Mouse (Mus musculus): Measurements from ENCODE around the gene Mcm7. TPM values are rescaled to one million over a fixed set of nuclear protein-coding genes. Genes with fewer than 3 reads are reported as not detected.
A peak's percentile ranks its signal among the peaks of the same experiment; 100 is the strongest.

Gene Mcm7
- polyA plus RNA-seq, 1 experiment: 25.2 TPM

- Histone ChIP-seq H3K4me1 (ENCODE audit: control insufficient read depth, insufficient read depth, insufficient read length, low read length) (no peaks in the 10 kb centered on the region; the same call in 1 of the 2 replicates), H3K27me3 (ENCODE audit: control insufficient read depth, insufficient read depth, low read length) (no peaks in the 10 kb centered on the region), H3K36me3 (ENCODE audit: control insufficient read depth, insufficient read depth, low read length) (no peaks in the 10 kb centered on the region; the same call in 1 of the 2 replicates), H3K27ac (ENCODE audit: insufficient read depth, low read depth, low read length) (peak overlapping the region; percentile 92), H3K4me3 (ENCODE audit: low read depth, low read length) (peak overlapping the region; percentile 99)
- TF ChIP-seq CTCF (IDR thresholded peaks at IDR 0.05; ENCODE audit: extremely low read depth, insufficient read length, insufficient replicate concordance, low read depth, low read length) (no peak), POLR2A (IDR thresholded peaks at IDR 0.05; ENCODE audit: low read depth, low read length) (no peak)
- 2% methylated on average over 16 of the region's 16 CpGs for WGBS
Measured at GRCm38 (mm10) chr5:138117199-138118015, 54.8 kb downstream of the Mcm7 start.

GRCm38 (mm10) chr5:138116255-138117198, 55.7 kb downstream of the Mcm7 start, which contains the start of gene Zscan21:
Zscan21 (plus strand) TSS chr5:138116903.
- Histone ChIP-seq H3K36me3 (ENCODE audit: control insufficient read depth, insufficient read depth, low read length) (no peaks in the 10 kb centered on the region; the same call in 1 of the 2 replicates), H3K27ac (ENCODE audit: insufficient read depth, low read depth, low read length) (peak within 1 kb of the TSS; percentile 92), H3K27me3 (ENCODE audit: control insufficient read depth, insufficient read depth, low read length) (no peaks in the 10 kb centered on the region), H3K4me1 (ENCODE audit: control insufficient read depth, insufficient read depth, insufficient read length, low read length) (no peaks in the 10 kb centered on the region; the same call in 1 of the 2 replicates), H3K4me3 (ENCODE audit: low read depth, low read length) (peak within 1 kb of the TSS; percentile 99)
- WGBS: 6% methylated on average over 38 of the region's 38 CpGs
- TF ChIP-seq POLR2A (IDR thresholded peaks at IDR 0.05; ENCODE audit: low read depth, low read length): peak; percentile 71; the same call in 1 of the 2 replicates
- TF ChIP-seq CTCF (IDR thresholded peaks at IDR 0.05; ENCODE audit: extremely low read depth, insufficient read length, insufficient replicate concordance, low read depth, low read length): no peak

Other genes starting within 250 kb of the Mcm7 start
- 0.04 and 0.08 TPM in 2 replicates for gene Gjc3, start 209.3 kb downstream of the Mcm7 start, polyA plus RNA-seq (2012; rRNA removed)
- 0.15 TPM in 1 of 2 replicates, not detected in the other for gene Azgp1, start 190.9 kb downstream of the Mcm7 start, polyA plus RNA-seq (2012; rRNA removed)
- gene Smok3a, start 151.2 kb downstream of the Mcm7 start, polyA plus RNA-seq (2012; rRNA removed): not detected in 2 replicates
- not detected in 2 replicates for gene Smok3b, start 151.0 kb downstream of the Mcm7 start, polyA plus RNA-seq (2012; rRNA removed)
- not detected in 2 replicates for gene Smok3c, start 119.2 kb downstream of the Mcm7 start, polyA plus RNA-seq (2012; rRNA removed)
- gene Zkscan1, start 87.3 kb downstream of the Mcm7 start, polyA plus RNA-seq (2012; rRNA removed): 0.63 and 1.4 TPM in 2 replicates
- gene Zscan21, start 55.5 kb downstream of the Mcm7 start, polyA plus RNA-seq (2012; rRNA removed): 2.5 and 3.2 TPM in 2 replicates
- gene Zfp113, start 16.7 kb downstream of the Mcm7 start, polyA plus RNA-seq (2012; rRNA removed): 0.28 and 0.81 TPM in 2 replicates
- gene Cops6, start 11.4 kb downstream of the Mcm7 start, polyA plus RNA-seq (2012; rRNA removed): 32.7 and 61.2 TPM in 2 replicates
- gene Ap4m1, start 420 bp downstream of the Mcm7 start, polyA plus RNA-seq (2012; rRNA removed): 11.0 and 18.3 TPM in 2 replicates
- gene Taf6, start 15.0 kb upstream of the Mcm7 start, polyA plus RNA-seq (2012; rRNA removed): 25.5 and 46.4 TPM in 2 replicates
- gene Cnpy4, start 15.1 kb upstream of the Mcm7 start, polyA plus RNA-seq (2012; rRNA removed): 0.39 and 1.5 TPM in 2 replicates
- 2.4 and 3.0 TPM in 2 replicates for gene Mblac1, start 21.9 kb upstream of the Mcm7 start, polyA plus RNA-seq (2012; rRNA removed)
- 0.61 and 0.70 TPM in 2 replicates for gene Nxpe5, start 53.5 kb upstream of the Mcm7 start, polyA plus RNA-seq (2012; rRNA removed)
- 87.3 and 168 TPM in 2 replicates for gene Lamtor4, start 83.1 kb upstream of the Mcm7 start, polyA plus RNA-seq (2012; rRNA removed)
- 34.7 and 56.7 TPM in 2 replicates for gene BC037034, start 91.6 kb upstream of the Mcm7 start, polyA plus RNA-seq (2012; rRNA removed)
- gene Gal3st4, start 100.4 kb upstream of the Mcm7 start, polyA plus RNA-seq (2012; rRNA removed): 0.15 and 0.28 TPM in 2 replicates
- not detected in 2 replicates for gene Gm43720, start 107.5 kb upstream of the Mcm7 start, polyA plus RNA-seq (2012; rRNA removed)
- gene Gpc2, start 107.6 kb upstream of the Mcm7 start, polyA plus RNA-seq (2012; rRNA removed): 1.1 and 1.4 TPM in 2 replicates
- gene Stag3, start 107.8 kb upstream of the Mcm7 start, polyA plus RNA-seq (2012; rRNA removed): 0.33 and 0.46 TPM in 2 replicates
- gene Pvrig, start 169.5 kb upstream of the Mcm7 start, polyA plus RNA-seq (2012; rRNA removed): 1.2 and 1.4 TPM in 2 replicates

All from small intestine, adult 2 months (tissue).